In the genomic region with DNA sequence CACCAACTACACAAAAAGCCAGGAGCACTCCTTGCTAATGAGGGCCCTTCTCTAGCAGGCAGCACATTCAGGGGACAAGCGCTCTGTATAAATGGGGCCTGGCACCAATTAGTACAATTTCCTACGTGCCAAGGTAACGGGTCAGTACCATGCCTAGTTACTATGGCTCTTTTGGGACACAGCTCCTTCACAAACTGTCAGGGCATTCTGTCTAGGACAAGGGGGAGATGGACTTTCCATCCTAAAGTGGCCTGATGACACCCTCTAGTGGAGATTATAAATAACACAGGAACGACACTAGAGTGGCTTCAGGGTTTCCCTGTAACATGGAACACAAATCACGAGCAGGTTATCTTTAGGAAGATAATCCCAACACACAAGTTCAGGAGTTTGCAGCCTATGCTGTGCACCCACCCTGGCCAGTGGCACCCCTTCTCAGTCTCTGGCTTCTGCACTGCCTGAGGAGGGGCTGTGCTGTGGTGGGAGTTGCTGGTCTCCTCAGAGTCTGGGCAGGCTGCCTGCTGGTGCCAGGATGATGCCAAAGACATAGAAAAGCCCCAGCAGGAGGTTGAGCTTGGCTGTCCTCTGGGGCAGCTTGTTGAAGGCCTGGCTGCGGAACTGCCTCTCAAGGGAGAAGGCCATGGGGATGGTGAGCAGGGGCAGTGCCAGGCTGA, we compare ENCODE assay signal across 8 mouse cellular contexts. TPM values are rescaled to one million over a fixed set of nuclear protein-coding genes. Genes with fewer than 3 reads are reported as not detected.
A peak's percentile ranks its signal among the peaks of the same experiment; 100 is the strongest.
DNase-seq lines count a peak whose midpoint lies in the region; ATAC-seq and TF ChIP-seq lines count a peak whose summit lies in the region.

No protein-coding gene starts in this region.

- no peak for ATAC-seq in limb, embryonic 13.5 days (ENCODE audit: low FRiP score, low read depth)
- peak; percentile 57 for ATAC-seq in hindbrain, embryonic 14.5 days (ENCODE audit: low FRiP score)
- ATAC-seq in midbrain, postnatal 0 days (ENCODE audit: low FRiP score): peak; percentile 78

- no peaks in the 10 kb centered on the region for H3K9me3 ChIP-seq in limb, embryonic 13.5 days
- H3K9me3 ChIP-seq in limb, embryonic 10.5 days (replicated peaks): no peaks in the 10 kb centered on the region
- no peaks in the 10 kb centered on the region for H3K9me3 ChIP-seq in hindbrain, embryonic 14.5 days (ENCODE audit: control insufficient read depth, low read length)
- H3K9me3 ChIP-seq in midbrain, postnatal 0 days (ENCODE audit: low read length): no peaks in the 10 kb centered on the region

- H3K27ac ChIP-seq in limb, embryonic 13.5 days: no peak overlapping the region
- no peak overlapping the region for H3K27ac ChIP-seq in limb, embryonic 10.5 days
- H3K27ac ChIP-seq in hindbrain, embryonic 14.5 days: no peak overlapping the region
- H3K27ac ChIP-seq in midbrain, postnatal 0 days (ENCODE audit: low read depth, low read length): peak overlapping the region; percentile 44; the same call in 1 of the 2 replicates

- H3K9ac ChIP-seq in limb, embryonic 13.5 days: 0 out of 2 replicates have a peak overlapping the region, but pooled peaks have one; percentile 13
- H3K9ac ChIP-seq in hindbrain, embryonic 14.5 days: no peak overlapping the region
- H3K9ac ChIP-seq in midbrain, postnatal 0 days (replicated peaks; ENCODE audit: low read length, poor library complexity, severe bottlenecking): no peak overlapping the region

- DNase-seq in limb, embryonic 10.5 days (ENCODE audit: low spot score): no peak
- DNase-seq in cerebellum, postnatal 14 days: peak; percentile 75 to 80
- DNase-seq in hindbrain, embryonic 14.5 days (ENCODE audit: low spot score): peak; percentile 69
- DNase-seq in midbrain, postnatal 0 days (ENCODE audit: low spot score): peak; percentile 82
- DNase-seq in gastrocnemius, postnatal 36 days: no peak
- no peak for DNase-seq in adrenal gland, postnatal 25 days
- no peak for DNase-seq in gastrocnemius, adult 18-20 months (ENCODE audit: low spot score)

- no peak overlapping the region for H3K4me3 ChIP-seq in limb, embryonic 13.5 days
- no peak overlapping the region for H3K4me3 ChIP-seq in limb, embryonic 10.5 days
- no peak overlapping the region for H3K4me3 ChIP-seq in hindbrain, embryonic 14.5 days (replicated peaks; ENCODE audit: low read length)
- H3K4me3 ChIP-seq in midbrain, postnatal 0 days (ENCODE audit: low read depth, low read length): no peak overlapping the region

- H3K4me1 ChIP-seq in limb, embryonic 13.5 days: no peaks in the 10 kb centered on the region
- peaks cover 24% of the 10 kb centered on the region for H3K4me1 ChIP-seq in limb, embryonic 10.5 days
- no peaks in the 10 kb centered on the region for H3K4me1 ChIP-seq in hindbrain, embryonic 14.5 days (replicated peaks; ENCODE audit: control insufficient read depth, insufficient read depth, low read length)
- H3K4me1 ChIP-seq in midbrain, postnatal 0 days (ENCODE audit: insufficient read depth, low read length): no peaks in the 10 kb centered on the region

- no peak overlapping the region for H3K4me2 ChIP-seq in limb, embryonic 13.5 days (replicated peaks)
- no peak overlapping the region for H3K4me2 ChIP-seq in hindbrain, embryonic 14.5 days (replicated peaks)
- H3K4me2 ChIP-seq in midbrain, postnatal 0 days (ENCODE audit: low read depth, low read length, poor library complexity, severe bottlenecking): no peak overlapping the region

- H3K36me3 ChIP-seq in limb, embryonic 13.5 days: peaks cover 31% of the 10 kb centered on the region
- H3K36me3 ChIP-seq in limb, embryonic 10.5 days: peaks cover 53% of the 10 kb centered on the region
- H3K36me3 ChIP-seq in hindbrain, embryonic 14.5 days (replicated peaks; ENCODE audit: control insufficient read depth, insufficient read depth): no peaks in the 10 kb centered on the region
- 0 out of 2 replicates have a peak, but pooled peaks cover 2% of the 10 kb centered on the region for H3K36me3 ChIP-seq in midbrain, postnatal 0 days (ENCODE audit: insufficient read depth, low read length)

- no peaks in the 10 kb centered on the region for H3K27me3 ChIP-seq in limb, embryonic 13.5 days
- H3K27me3 ChIP-seq in limb, embryonic 10.5 days (ENCODE audit: low read depth, poor library complexity, severe bottlenecking): no peaks in the 10 kb centered on the region
- H3K27me3 ChIP-seq in hindbrain, embryonic 14.5 days (ENCODE audit: control insufficient read depth, insufficient read depth, low read length): no peaks in the 10 kb centered on the region
- H3K27me3 ChIP-seq in midbrain, postnatal 0 days (ENCODE audit: insufficient read depth, low read length): no peaks in the 10 kb centered on the region; the same call in 1 of the 2 replicates

- WGBS in limb, embryonic 13.5 days: 72% methylated on average over 6 of the region's 6 CpGs
- WGBS in limb, embryonic 10.5 days: 75% methylated on average over 6 of the region's 6 CpGs
- 53% methylated on average over 6 of the region's 6 CpGs for WGBS in hindbrain, embryonic 14.5 days
- WGBS in midbrain, postnatal 0 days: 41% methylated on average over 6 of the region's 6 CpGs

- peak; percentile 88 for TF ChIP-seq CTCF in midbrain, postnatal 0 days (IDR thresholded peaks at IDR 0.05)

- intact Hi-C loops in gastrocnemius, postnatal 36 days (cut with DNase I): no loop called here

RNA-seq across cellular contexts. Expression of a gene that starts 8.8 kb away (rescaled TPM):
- 21.3 and 23.1 TPM in 2 replicates for polyA plus RNA-seq in limb, embryonic 13.5 days (2015; fragmentation: Nextera tagmentation; extraction: Ambion mirVana)
- 25.9 and 26.4 TPM in 2 replicates for polyA plus RNA-seq in limb, embryonic 10.5 days (2016; fragmentation: Nextera tagmentation; extraction: Ambion mirVana)
- polyA plus RNA-seq in hindbrain, embryonic 14.5 days (2014; fragmentation: Nextera tagmentation; extraction: Ambion mirVana): 12.2 and 13.4 TPM in 2 replicates
- 16.0 and 19.8 TPM in 2 replicates for total RNA-seq in midbrain, postnatal 0 days (2014; rRNA removed)
- 12.7 and 14.6 TPM in 2 replicates for polyA plus RNA-seq in midbrain, postnatal 0 days (2015; fragmentation: Nextera tagmentation; extraction: Ambion mirVana)
- total RNA-seq in gastrocnemius, postnatal 36 days (2021): 10 to 100 TPM; 10.7 to 11.6 TPM
- 20.9 and 21.5 TPM in 2 replicates for total RNA-seq in adrenal gland, postnatal 25 days (2021)
- total RNA-seq in gastrocnemius, adult 18-20 months (2021): 10 to 100 TPM; 10.3 to 15.6 TPM

RNA-seq across cellular contexts. Expression of a gene that starts 12.6 kb away (rescaled TPM):
- polyA plus RNA-seq in limb, embryonic 13.5 days (2015; fragmentation: Nextera tagmentation; extraction: Ambion mirVana): 15.8 and 16.5 TPM in 2 replicates
- 20.6 and 22.3 TPM in 2 replicates for polyA plus RNA-seq in limb, embryonic 10.5 days (2016; fragmentation: Nextera tagmentation; extraction: Ambion mirVana)
- 30.2 and 36.1 TPM in 2 replicates for polyA plus RNA-seq in hindbrain, embryonic 14.5 days (2014; fragmentation: Nextera tagmentation; extraction: Ambion mirVana)
- total RNA-seq in midbrain, postnatal 0 days (2014; rRNA removed): 54.5 and 59.6 TPM in 2 replicates
- polyA plus RNA-seq in midbrain, postnatal 0 days (2015; fragmentation: Nextera tagmentation; extraction: Ambion mirVana): 24.3 and 27.8 TPM in 2 replicates
- 10 to 100 TPM; 28.6 to 35.8 TPM for total RNA-seq in gastrocnemius, postnatal 36 days (2021)
- 61.0 and 81.2 TPM in 2 replicates for total RNA-seq in adrenal gland, postnatal 25 days (2021)
- total RNA-seq in gastrocnemius, adult 18-20 months (2021): 10 to 100 TPM; 30.6 to 36.6 TPM

Comparison
In these comparisons a context has a peak if more than half of its experiments do, and no peak if none do; other contexts are left out.
1. DNase-seq: peak in cerebellum, postnatal 14 days (2 of 2), hindbrain, embryonic 14.5 days (single experiment) and midbrain, postnatal 0 days (single experiment); none in limb, embryonic 10.5 days (single experiment), gastrocnemius, postnatal 36 days (0 of 2), adrenal gland, postnatal 25 days (single experiment) and gastrocnemius, adult 18-20 months (single experiment).